Mouse (Mus musculus) heart, adult 2 months (tissue): ENCODE measurements around the gene Clca4a. TPM values are rescaled to one million over a fixed set of nuclear protein-coding genes. Genes with fewer than 3 reads are reported as not detected.

Experiments
- DNase-seq, 2 experiments: peaks; one replicate each; pipeline ENCODE4 v3.0.0; 2021
- H3K27ac ChIP-seq: fragments of 200-600 bp; 2 replicates; pipeline ENCODE4 v1.8.1; 2022
- H3K27me3 ChIP-seq: fragments of 200-500 bp; 2 replicates; pipeline ENCODE4 v1.6.1; 2012; ENCODE audit warnings: mild to moderate bottlenecking, low read length, inconsistent platforms, mixed read lengths; ENCODE audit not compliant: control insufficient read depth, insufficient read depth
- H3K36me3 ChIP-seq: fragments of 200-500 bp; 2 replicates; pipeline ENCODE4 v1.6.1; 2012; ENCODE audit warnings: low read length, inconsistent platforms; ENCODE audit not compliant: control insufficient read depth, insufficient read depth
- H3K4me1 ChIP-seq: fragments of 200-500 bp; 2 replicates; pipeline ENCODE4 v1.6.1; 2011; ENCODE audit warnings: low read length; ENCODE audit not compliant: control insufficient read depth, insufficient read depth
- H3K4me3 ChIP-seq: fragments of 200-600 bp; 2 replicates; pipeline ENCODE4 v1.8.1; 2022
- H3K79me2 ChIP-seq: fragments of 200-500 bp; replicated peaks from 2 replicates; pipeline ENCODE4 v1.6.1; 2012; ENCODE audit warnings: mild to moderate bottlenecking, inconsistent platforms, low read length, moderate library complexity, mixed read lengths; ENCODE audit not compliant: control insufficient read depth, insufficient read depth
- H3K9ac ChIP-seq: fragments of 200-500 bp; 2 replicates; pipeline ENCODE4 v1.6.1; 2012; ENCODE audit warnings: low read depth, mild to moderate bottlenecking, control low read depth, inconsistent platforms, low read length, mixed read lengths
- CTCF ChIP-seq: fragments of 200-600 bp; IDR thresholded peaks from 2 replicates; pipeline ENCODE4 v1.8.1; 2022; ENCODE audit warnings: antibody characterized with exemption, mild to moderate bottlenecking, moderate library complexity
- EP300 ChIP-seq: fragments of 200-500 bp; IDR thresholded peaks from 2 replicates; pipeline ENCODE4 v1.6.1; 2011; ENCODE audit warnings: low read depth, low read length, control low read depth; ENCODE audit not compliant: insufficient read depth
- POLR2A ChIP-seq: fragments of 200-500 bp; IDR thresholded peaks from 2 replicates; pipeline ENCODE4 v1.6.1; 2011; ENCODE audit warnings: mild to moderate bottlenecking, low read depth, low read length, control low read depth; ENCODE audit not compliant: insufficient read depth
- WGBS: fragments of 180-500 bp; shearing (Covaris S2); methylation state at CpG from one replicate; pipeline ENCODE4 v1.1.7; 2018; 5-methylcytosine and 5-hydroxymethylcytosine counted together
- intact Hi-C: fragments of 180-260 bp; cut with DNase I; formaldehyde crosslinking; loops from one replicate; pipeline ENCODE4 v1.15.1; 2025
- long read RNA-seq: library from polyadenylated mRNA; stranded (forward); transcript quantifications from one replicate; pipeline ENCODE4 v2.0.0, GENCODE M21; 2021
- polyA plus RNA-seq: library from polyadenylated mRNA; depleted of rRNA; stranded (reverse); fragments of >200 nt; gene quantifications from 2 replicates; pipeline ENCODE4 v1.2.3, GENCODE M21; 2012; rRNA removed
- total RNA-seq, 2 experiments: library from RNA; stranded (reverse); gene quantifications; 2 replicates each; pipeline ENCODE4 v1.2.3; 2021

Clca4a gene
- not detected for total RNA-seq
- polyA plus RNA-seq = 0.06 TPM in 1 of 2 replicates, not detected in the other
- long read RNA-seq = 0 reads

- no peak for TF ChIP-seq CTCF
- no peak for TF ChIP-seq EP300
- Histone ChIP-seq H3K4me3 (no peak within 1 kb of the TSS), H3K36me3 (no peaks in the 10 kb centered on the region), H3K27me3 (no peaks in the 10 kb centered on the region), H3K27ac (no peak within 1 kb of the TSS), H3K9ac (no peak within 1 kb of the TSS), H3K79me2 (no peaks in the 10 kb centered on the region), H3K4me1 (no peaks in the 10 kb centered on the region)
- DNase-seq = no peak
- intact Hi-C loops = no loop called here
These were observed at the start of gene Clca4a for GRCm38 (mm10) chr3:144974945-144975344. Gene Clca4a (minus strand): TSS chr3:144975045.

- no peak overlapping the region for H3K9ac ChIP-seq
- TF ChIP-seq CTCF = no peak
- TF ChIP-seq EP300 = no peak
- no peak for TF ChIP-seq POLR2A
- H3K27me3 ChIP-seq = no peaks in the 10 kb centered on the region
- no peaks in the 10 kb centered on the region for H3K36me3 ChIP-seq
- H3K4me3 ChIP-seq = no peak overlapping the region
- no peak overlapping the region for H3K27ac ChIP-seq
- WGBS = 60% methylated on average over 3 of the region's 3 CpGs
- no peaks in the 10 kb centered on the region for H3K4me1 ChIP-seq
- intact Hi-C loops = no loop called here
- DNase-seq = no peak
- H3K79me2 ChIP-seq = no peaks in the 10 kb centered on the region
These were observed 43.0 kb upstream of the Clca4a start for GRCm38 (mm10) chr3:145017807-145018206.

- DNase-seq = no peak
- no peaks in the 10 kb centered on the region for H3K4me1 ChIP-seq
- no peaks in the 10 kb centered on the region; the same call in 1 of the 2 replicates for H3K27me3 ChIP-seq
- intact Hi-C loops = no loop called here
- H3K79me2 ChIP-seq = no peaks in the 10 kb centered on the region
- 24% methylated on average over 5 of the region's 5 CpGs for WGBS
- H3K4me3 ChIP-seq = no peak overlapping the region
- no peak overlapping the region for H3K9ac ChIP-seq
- no peak overlapping the region for H3K27ac ChIP-seq
- TF ChIP-seq EP300 (no peak), CTCF (peak; percentile 55), POLR2A (no peak)
- H3K36me3 ChIP-seq = no peaks in the 10 kb centered on the region
These were observed 29.6 kb upstream of the Clca4a start for GRCm38 (mm10) chr3:145004422-145004821.

- no peak overlapping the region for H3K4me3 ChIP-seq
- no peak for TF ChIP-seq POLR2A
- no peak for TF ChIP-seq EP300
- TF ChIP-seq CTCF = no peak
- WGBS = 44% methylated on average over 1 of the region's 1 CpGs
- H3K27me3 ChIP-seq = no peaks in the 10 kb centered on the region
- H3K9ac ChIP-seq = no peak overlapping the region
- H3K4me1 ChIP-seq = no peaks in the 10 kb centered on the region
- H3K36me3 ChIP-seq = no peaks in the 10 kb centered on the region
- no peak for DNase-seq
- H3K79me2 ChIP-seq = no peaks in the 10 kb centered on the region
- no peak overlapping the region for H3K27ac ChIP-seq
- intact Hi-C loops = no loop called here
These were observed 26.1 kb upstream of the Clca4a start for GRCm38 (mm10) chr3:145000912-145001311.

DNA sequence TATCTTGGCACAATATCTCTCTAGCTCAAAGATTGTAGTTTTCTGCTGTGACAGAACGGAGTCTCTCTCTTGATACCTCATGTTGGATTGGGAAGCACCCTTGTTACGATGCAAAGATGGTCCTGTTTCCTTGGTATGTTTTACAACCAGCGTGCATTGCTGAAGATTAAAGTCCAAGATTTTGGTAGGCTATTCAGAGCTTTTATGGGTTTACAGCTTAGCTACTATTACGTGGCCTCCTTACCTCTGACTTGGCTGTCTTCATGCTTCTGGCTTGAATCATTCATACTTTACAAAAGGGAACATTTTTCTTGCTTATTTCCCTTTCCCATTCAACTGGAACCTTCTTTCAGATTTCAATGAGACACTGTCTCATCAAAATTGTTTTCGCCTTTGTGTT lies 18.2 kb upstream of the Clca4a start:
- Histone ChIP-seq H3K9ac (no peak overlapping the region), H3K4me3 (no peak overlapping the region), H3K27me3 (no peaks in the 10 kb centered on the region), H3K27ac (no peak overlapping the region), H3K36me3 (no peaks in the 10 kb centered on the region), H3K79me2 (no peaks in the 10 kb centered on the region), H3K4me1 (no peaks in the 10 kb centered on the region)
- intact Hi-C loops = no loop called here
- TF ChIP-seq CTCF = no peak
- TF ChIP-seq POLR2A = no peak
- TF ChIP-seq EP300 = no peak
- no peak for DNase-seq
- WGBS = 86% methylated on average over 5 of the region's 5 CpGs

DNA sequence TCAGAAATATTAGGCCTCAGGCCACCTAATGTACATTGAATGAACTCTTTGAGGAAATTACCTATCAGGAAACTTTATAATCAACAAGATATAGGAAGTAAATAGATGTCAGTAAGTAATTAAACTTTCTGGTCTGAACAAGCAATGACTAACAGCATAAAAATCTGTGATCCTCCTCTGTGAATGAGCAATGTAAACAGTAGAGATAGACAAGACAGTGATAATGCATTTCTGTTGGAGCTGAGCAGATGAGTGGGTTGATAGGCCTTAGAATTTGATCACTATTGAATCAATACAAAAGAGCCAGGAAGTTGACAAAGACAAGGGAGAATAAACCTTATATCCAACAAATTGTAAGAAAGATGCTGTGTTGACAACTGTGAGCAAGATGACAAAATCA lies 17.8 kb upstream of the Clca4a start:
- no peak overlapping the region for H3K27ac ChIP-seq
- H3K36me3 ChIP-seq = no peaks in the 10 kb centered on the region
- no peak overlapping the region for H3K9ac ChIP-seq
- no peak overlapping the region for H3K4me3 ChIP-seq
- no peaks in the 10 kb centered on the region for H3K4me1 ChIP-seq
- no peaks in the 10 kb centered on the region for H3K27me3 ChIP-seq
- TF ChIP-seq CTCF = no peak
- no peak for TF ChIP-seq EP300
- no peak for TF ChIP-seq POLR2A
- no peaks in the 10 kb centered on the region for H3K79me2 ChIP-seq
- no peak for DNase-seq
- intact Hi-C loops = no loop called here

DNA sequence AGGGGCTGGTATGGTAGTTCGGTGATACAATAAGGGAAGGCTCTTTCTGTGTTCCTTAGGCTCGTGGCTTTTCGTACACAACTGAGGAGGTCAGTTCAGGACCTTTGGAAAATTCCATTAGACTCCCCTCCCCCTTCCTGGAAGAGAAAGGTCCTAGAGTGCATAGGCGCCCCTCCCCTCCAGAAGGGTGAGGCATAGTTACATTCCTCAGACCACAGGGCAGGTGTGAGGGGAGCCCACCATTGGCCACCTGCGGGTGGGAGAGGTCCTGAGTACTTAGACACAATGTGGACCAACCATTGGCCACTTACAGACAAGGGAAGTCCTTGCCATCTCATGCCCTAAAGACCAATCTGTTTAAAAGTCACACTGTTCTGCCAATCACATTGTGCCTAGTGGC lies 11.0 kb upstream of the Clca4a start:
- intact Hi-C loops = no loop called here
- Histone ChIP-seq H3K27ac (no peak overlapping the region), H3K79me2 (no peaks in the 10 kb centered on the region), H3K36me3 (no peaks in the 10 kb centered on the region), H3K4me3 (no peak overlapping the region), H3K27me3 (no peaks in the 10 kb centered on the region), H3K4me1 (no peaks in the 10 kb centered on the region), H3K9ac (no peak overlapping the region)
- TF ChIP-seq CTCF (no peak), POLR2A (no peak), EP300 (no peak)
- WGBS = 68% methylated on average over 5 of the region's 5 CpGs
- DNase-seq = no peak
